Mouse (Mus musculus) cerebellum, adult 2 months (tissue): ENCODE measurements around the gene Pla2g4d. TPM values are rescaled to one million over a fixed set of nuclear protein-coding genes. Genes with fewer than 3 reads are reported as not detected.

Source experiments
- DNase-seq, 2 experiments: peaks; one replicate each; pipeline ENCODE4 v3.0.0; 2021
- H3K27ac ChIP-seq: fragments of 200-500 bp; 2 replicates; pipeline ENCODE4 v1.5.1; 2012; ENCODE audit warnings: low read length, control low read depth, inconsistent platforms; ENCODE audit not compliant: insufficient read depth
- H3K27me3 ChIP-seq: fragments of 200-500 bp; 2 replicates; pipeline ENCODE4 v1.6.1; 2012; ENCODE audit warnings: inconsistent platforms, mild to moderate bottlenecking, low read length, moderate library complexity; ENCODE audit not compliant: control insufficient read depth, insufficient read depth
- H3K4me1 ChIP-seq: fragments of 200-500 bp; 2 replicates; pipeline ENCODE4 v1.6.1; 2011; ENCODE audit warnings: low read length; ENCODE audit not compliant: control insufficient read depth, insufficient read depth
- H3K4me3 ChIP-seq: fragments of 200-500 bp; replicated peaks from 2 replicates; pipeline ENCODE3; 2011; ENCODE audit warnings: mild to moderate bottlenecking, low read depth, low read length, control low read depth; ENCODE audit not compliant: insufficient read depth
- CTCF ChIP-seq: fragments of 200-500 bp; IDR thresholded peaks from 2 replicates; pipeline ENCODE4 v1.5.1; 2011; ENCODE audit warnings: low read depth, mild to moderate bottlenecking, control low read depth, low read length, moderate library complexity, borderline replicate concordance; ENCODE audit not compliant: insufficient read depth
- POLR2A ChIP-seq: fragments of 200-500 bp; IDR thresholded peaks from 2 replicates; pipeline ENCODE4 v1.6.1; 2011; ENCODE audit warnings: low read length, control low read depth, borderline replicate concordance; ENCODE audit not compliant: insufficient read depth
- WGBS: fragments of 180-500 bp; shearing (Covaris S2); methylation state at CpG from one replicate; pipeline ENCODE4 v1.1.7; 2018; 5-methylcytosine and 5-hydroxymethylcytosine counted together
- polyA plus RNA-seq: library from polyadenylated mRNA; depleted of rRNA; stranded (reverse); fragments of >200 nt; gene quantifications from 2 replicates; pipeline ENCODE4 v1.2.3, GENCODE M21; 2012; rRNA removed

Gene Pla2g4d
- polyA plus RNA-seq, 1 experiment, result 0.07 TPM

- 80% methylated on average over 3 of the region's 3 CpGs for WGBS
- H3K27ac ChIP-seq, result peak overlapping the region; percentile 31; the same call in 1 of the 2 replicates
- no peak for DNase-seq
- H3K27me3 ChIP-seq, result no peaks in the 10 kb centered on the region
- peaks cover 8% of the 10 kb centered on the region for H3K4me1 ChIP-seq
- TF ChIP-seq CTCF (no peak), POLR2A (no peak)
- no peak overlapping the region for H3K4me3 ChIP-seq
These were observed 52.9 kb downstream of the Pla2g4d start for GRCm38 (mm10) chr2:120235947-120236640.

GRCm38 (mm10) chr2:120235381-120235780 is 53.6 kb downstream of the Pla2g4d start:
- H3K27me3 ChIP-seq, result no peaks in the 10 kb centered on the region
- no peak for TF ChIP-seq CTCF
- TF ChIP-seq POLR2A, result no peak
- H3K27ac ChIP-seq, result no peak overlapping the region
- peaks cover 10% of the 10 kb centered on the region for H3K4me1 ChIP-seq
- H3K4me3 ChIP-seq, result no peak overlapping the region
- WGBS, result 66% methylated on average over 3 of the region's 3 CpGs
- DNase-seq, result peak; percentile 49 to 66

DNA sequence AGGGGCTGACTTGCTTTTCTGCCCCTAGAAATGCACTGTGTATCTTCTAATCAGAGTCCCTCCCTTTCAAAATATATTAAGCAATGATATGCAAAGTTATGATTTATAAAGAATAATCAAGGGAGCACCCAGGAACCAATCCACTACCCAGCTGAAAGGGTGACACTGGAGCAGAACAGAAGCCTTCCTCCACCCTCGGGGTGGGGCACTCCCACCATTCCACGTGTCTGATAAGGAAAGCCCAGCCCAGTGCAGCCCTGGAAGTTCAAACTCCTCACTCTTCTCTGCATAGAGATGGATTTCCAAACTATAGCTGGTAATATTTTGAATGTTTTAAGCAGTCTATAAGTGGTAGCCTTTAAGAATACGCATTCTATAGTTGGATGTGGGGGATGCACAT is 57.4 kb downstream of the Pla2g4d start:
- TF ChIP-seq POLR2A (no peak), CTCF (no peak)
- no peak for DNase-seq
- Histone ChIP-seq H3K4me1 (peaks cover 10% of the 10 kb centered on the region), H3K4me3 (no peak overlapping the region), H3K27me3 (no peaks in the 10 kb centered on the region), H3K27ac (no peak overlapping the region)
- WGBS, result 68% methylated on average over 3 of the region's 3 CpGs

Other genes with a start within 250 kb of the Pla2g4d start
- gene Ehd4, start 134.6 kb downstream of the Pla2g4d start, polyA plus RNA-seq, result 13.2 and 14.3 TPM in 2 replicates
- gene Pla2g4e, start 43.9 kb downstream of the Pla2g4d start, polyA plus RNA-seq, result 9.5 and 9.7 TPM in 2 replicates
- 0.05 and 0.07 TPM in 2 replicates for gene Pla2g4f, start 25.0 kb upstream of the Pla2g4d start, polyA plus RNA-seq
- 66.1 and 66.6 TPM in 2 replicates for gene Vps39, start 63.9 kb upstream of the Pla2g4d start, polyA plus RNA-seq
- 12.8 and 13.6 TPM in 2 replicates for gene Ganc, start 114.7 kb upstream of the Pla2g4d start, polyA plus RNA-seq
- 22.7 and 24.4 TPM in 2 replicates for gene Tmem87a, start 114.9 kb upstream of the Pla2g4d start, polyA plus RNA-seq
- 1.4 and 1.7 TPM in 2 replicates for gene Capn3, start 166.8 kb upstream of the Pla2g4d start, polyA plus RNA-seq